Mouse (Mus musculus): Measurements from ENCODE around the gene Rtbdn. TPM values are rescaled to one million over a fixed set of nuclear protein-coding genes. Genes with fewer than 3 reads are reported as not detected.

Gene Rtbdn
- polyA plus RNA-seq, 2 experiments = not detected

- Histone ChIP-seq H3K4me1 (ENCODE audit: control insufficient read depth, insufficient read depth, low read length) (no peaks in the 10 kb centered on the region), H3K27me3 (ENCODE audit: control insufficient read depth, insufficient read depth, low read length) (no peaks in the 10 kb centered on the region), H3K9me3 (ENCODE audit: control insufficient read depth, low read length) (no peaks in the 10 kb centered on the region), H3K9ac (ENCODE audit: low read depth, low read length, severe bottlenecking) (no peak overlapping the region), H3K27ac (replicated peaks; ENCODE audit: low read depth, low read length) (no peak overlapping the region), H3K36me3 (ENCODE audit: control insufficient read depth, insufficient read depth, low read length) (peaks cover 22% of the 10 kb centered on the region), H3K4me3 (replicated peaks; ENCODE audit: low read length) (no peak overlapping the region), H3K4me2 (replicated peaks; ENCODE audit: low read depth, low read length, severe bottlenecking) (no peak overlapping the region)
- TF ChIP-seq POLR2A (IDR thresholded peaks at IDR 0.05; ENCODE audit: borderline replicate concordance, extremely low read depth, insufficient read depth, insufficient read length) = no peak
- DNase-seq (ENCODE audit: low spot score) (no peak), ATAC-seq (ENCODE audit: low FRiP score, low read depth) (no peak)
- WGBS = 90% methylated on average over 7 of the region's 7 CpGs
These were observed 13.0 kb downstream of the Rtbdn start for GRCm38 (mm10) chr8:84959811-84960210.

- H3K27ac ChIP-seq (replicated peaks; ENCODE audit: low read depth, low read length) = no peak overlapping the region
- peaks cover 17% of the 10 kb centered on the region for H3K4me1 ChIP-seq (ENCODE audit: control insufficient read depth, insufficient read depth, low read length)
- no peaks in the 10 kb centered on the region for H3K27me3 ChIP-seq (ENCODE audit: control insufficient read depth, insufficient read depth, low read length)
- DNase-seq (ENCODE audit: low spot score) = no peak
- WGBS = 90% methylated on average over 4 of the region's 4 CpGs
- ATAC-seq (ENCODE audit: low FRiP score, low read depth) = no peak
- H3K4me2 ChIP-seq (replicated peaks; ENCODE audit: low read depth, low read length, severe bottlenecking) = no peak overlapping the region
- peaks cover 13% of the 10 kb centered on the region for H3K36me3 ChIP-seq (ENCODE audit: control insufficient read depth, insufficient read depth, low read length)
- H3K9me3 ChIP-seq (ENCODE audit: control insufficient read depth, low read length) = no peaks in the 10 kb centered on the region
- H3K9ac ChIP-seq (ENCODE audit: low read depth, low read length, severe bottlenecking) = no peak overlapping the region
- TF ChIP-seq POLR2A (IDR thresholded peaks at IDR 0.05; ENCODE audit: borderline replicate concordance, extremely low read depth, insufficient read depth, insufficient read length) = no peak
- no peak overlapping the region for H3K4me3 ChIP-seq (replicated peaks; ENCODE audit: low read length)
These were observed 17.2 kb downstream of the Rtbdn start for GRCm38 (mm10) chr8:84963952-84964351.

- ATAC-seq (ENCODE audit: low FRiP score, low read depth) = peak; percentile 81
- under 1% methylated on average over 41 of the region's 41 CpGs for WGBS
- Histone ChIP-seq H3K4me1 (ENCODE audit: control insufficient read depth, insufficient read depth, low read length) (peaks cover 22% of the 10 kb centered on the region), H3K9me3 (ENCODE audit: control insufficient read depth, low read length) (no peaks in the 10 kb centered on the region), H3K4me2 (replicated peaks; ENCODE audit: low read depth, low read length, severe bottlenecking) (peak overlapping the region; percentile 60), H3K27ac (replicated peaks; ENCODE audit: low read depth, low read length) (no peak overlapping the region), H3K27me3 (ENCODE audit: control insufficient read depth, insufficient read depth, low read length) (no peaks in the 10 kb centered on the region), H3K9ac (ENCODE audit: low read depth, low read length, severe bottlenecking) (peak overlapping the region; percentile 48), H3K4me3 (replicated peaks; ENCODE audit: low read length) (peak overlapping the region; percentile 49), H3K36me3 (ENCODE audit: control insufficient read depth, insufficient read depth, low read length) (peaks cover 11% of the 10 kb centered on the region)
- DNase-seq (ENCODE audit: low spot score) = peak; percentile 96
- 0 out of 2 replicates have a peak, but pooled peaks have one; percentile 8 for TF ChIP-seq POLR2A (IDR thresholded peaks at IDR 0.05; ENCODE audit: borderline replicate concordance, extremely low read depth, insufficient read depth, insufficient read length)
These were observed 19.0 kb downstream of the Rtbdn start for GRCm38 (mm10) chr8:84965731-84966291.

- Histone ChIP-seq H3K9me3 (ENCODE audit: control insufficient read depth, low read length) (no peaks in the 10 kb centered on the region), H3K27ac (replicated peaks; ENCODE audit: low read depth, low read length) (no peak overlapping the region), H3K4me1 (ENCODE audit: control insufficient read depth, insufficient read depth, low read length) (peaks cover 27% of the 10 kb centered on the region), H3K36me3 (ENCODE audit: control insufficient read depth, insufficient read depth, low read length) (peaks cover 14% of the 10 kb centered on the region), H3K27me3 (ENCODE audit: control insufficient read depth, insufficient read depth, low read length) (no peaks in the 10 kb centered on the region), H3K4me2 (replicated peaks; ENCODE audit: low read depth, low read length, severe bottlenecking) (peak overlapping the region; percentile 60), H3K9ac (ENCODE audit: low read depth, low read length, severe bottlenecking) (no peak overlapping the region), H3K4me3 (replicated peaks; ENCODE audit: low read length) (peak overlapping the region; percentile 49; the same call in 1 of the 2 replicates)
- no peak for DNase-seq (ENCODE audit: low spot score)
- no peak for TF ChIP-seq POLR2A (IDR thresholded peaks at IDR 0.05; ENCODE audit: borderline replicate concordance, extremely low read depth, insufficient read depth, insufficient read length)
- 44% methylated on average over 3 of the region's 3 CpGs for WGBS
- no peak for ATAC-seq (ENCODE audit: low FRiP score, low read depth)
These were observed 19.8 kb downstream of the Rtbdn start for GRCm38 (mm10) chr8:84966603-84967002.

GRCm38 (mm10) chr8:84967532-84968304 lies 20.9 kb downstream of the Rtbdn start:
- no peak for DNase-seq (ENCODE audit: low spot score)
- Histone ChIP-seq H3K9me3 (ENCODE audit: control insufficient read depth, low read length) (no peaks in the 10 kb centered on the region), H3K4me2 (replicated peaks; ENCODE audit: low read depth, low read length, severe bottlenecking) (no peak overlapping the region), H3K27ac (replicated peaks; ENCODE audit: low read depth, low read length) (no peak overlapping the region), H3K27me3 (ENCODE audit: control insufficient read depth, insufficient read depth, low read length) (no peaks in the 10 kb centered on the region), H3K4me1 (ENCODE audit: control insufficient read depth, insufficient read depth, low read length) (peaks cover 27% of the 10 kb centered on the region), H3K4me3 (replicated peaks; ENCODE audit: low read length) (no peak overlapping the region), H3K36me3 (ENCODE audit: control insufficient read depth, insufficient read depth, low read length) (peaks cover 25% of the 10 kb centered on the region), H3K9ac (ENCODE audit: low read depth, low read length, severe bottlenecking) (no peak overlapping the region)
- no peak for TF ChIP-seq POLR2A (IDR thresholded peaks at IDR 0.05; ENCODE audit: borderline replicate concordance, extremely low read depth, insufficient read depth, insufficient read length)
- no peak for ATAC-seq (ENCODE audit: low FRiP score, low read depth)
- WGBS = 91% methylated on average over 13 of the region's 13 CpGs

Measured in limb, embryonic 14.5 days (tissue).